Mouse (Mus musculus) large intestine, adult 2 months (tissue): Measurements from ENCODE around the gene Tpo. TPM values are rescaled to one million over a fixed set of nuclear protein-coding genes. Genes with fewer than 3 reads are reported as not detected.

Experiments
- DNase-seq: peaks from one replicate; pipeline ENCODE4 v3.0.0-alpha.2; 2012; ENCODE audit warnings: low read depth, low spot score
- WGBS: fragments of 180-500 bp; shearing (Covaris S2); methylation state at CpG from one replicate; pipeline ENCODE4 v1.1.7; 2018; 5-methylcytosine and 5-hydroxymethylcytosine counted together
- polyA plus RNA-seq: library from polyadenylated mRNA; depleted of rRNA; stranded (reverse); fragments of >200 nt; gene quantifications from 2 replicates; pipeline ENCODE4 v1.2.3, GENCODE M21; 2012; rRNA removed

Gene Tpo
- polyA plus RNA-seq, 1 experiment = 0.06 TPM

DNA sequence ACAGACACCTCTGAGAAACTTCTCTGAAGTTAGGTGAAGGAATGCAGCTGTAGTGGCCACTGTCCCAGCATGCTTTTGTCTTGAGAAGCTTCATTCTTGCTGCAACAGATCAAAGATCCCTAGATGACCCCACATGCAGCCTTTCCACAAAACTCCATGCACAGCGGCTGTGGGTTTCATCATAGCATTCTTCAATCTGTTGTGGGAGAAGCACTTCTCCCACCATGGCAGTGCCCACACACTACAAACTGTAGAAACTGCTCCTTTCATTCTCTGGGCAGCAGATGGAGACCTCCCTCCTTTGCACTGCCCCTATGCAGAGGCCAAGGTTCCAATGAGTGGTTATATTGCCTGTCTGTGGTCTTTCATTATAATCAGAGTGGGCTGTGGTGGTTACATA, 103.3 kb downstream of the Tpo start:
- no peak for DNase-seq
- 82% methylated on average over 1 of the region's 1 CpGs for WGBS

DNA sequence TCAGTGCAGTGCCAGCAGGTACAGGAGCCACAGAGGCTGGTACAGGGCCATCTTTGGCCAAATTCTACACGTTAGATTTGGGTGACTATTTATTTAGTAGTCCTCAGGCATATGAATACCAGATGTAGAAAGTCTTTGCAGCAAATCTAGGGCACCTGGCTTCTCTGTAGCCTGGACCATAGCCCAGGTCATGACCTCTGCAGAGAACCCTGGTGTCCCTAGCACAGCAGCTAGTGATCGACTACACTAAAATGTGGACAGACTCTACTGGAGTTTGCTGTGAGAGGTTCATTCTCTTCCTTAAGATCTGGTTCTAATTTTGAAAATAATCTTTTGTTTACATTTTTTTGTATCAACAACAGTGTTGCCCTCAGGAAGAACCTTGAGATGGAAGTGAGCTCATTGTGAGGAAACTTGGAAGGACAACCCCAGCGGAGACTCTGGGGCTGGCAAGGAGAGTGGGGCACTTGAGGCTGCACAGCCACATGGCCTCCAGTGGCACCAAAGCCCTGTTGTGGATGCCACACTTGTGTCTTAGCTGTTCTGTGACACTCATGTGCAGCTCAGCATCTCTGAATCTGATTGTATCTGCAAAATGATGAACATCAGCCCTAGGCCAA, 104.6 kb downstream of the Tpo start:
- no peak for DNase-seq
- whole genome bisulfite sequencing = 64% methylated on average over 3 of the region's 3 CpGs

- 53% methylated on average over 2 of the region's 2 CpGs for WGBS
- no peak for DNase-seq
Measured at GRCm38 (mm10) chr12:30024264-30024825, 108.1 kb downstream of the Tpo start.

GRCm38 (mm10) chr12:30023491-30023890, 108.9 kb downstream of the Tpo start:
- 11% methylated on average over 3 of the region's 3 CpGs for WGBS
- DNase-seq = no peak

DNA sequence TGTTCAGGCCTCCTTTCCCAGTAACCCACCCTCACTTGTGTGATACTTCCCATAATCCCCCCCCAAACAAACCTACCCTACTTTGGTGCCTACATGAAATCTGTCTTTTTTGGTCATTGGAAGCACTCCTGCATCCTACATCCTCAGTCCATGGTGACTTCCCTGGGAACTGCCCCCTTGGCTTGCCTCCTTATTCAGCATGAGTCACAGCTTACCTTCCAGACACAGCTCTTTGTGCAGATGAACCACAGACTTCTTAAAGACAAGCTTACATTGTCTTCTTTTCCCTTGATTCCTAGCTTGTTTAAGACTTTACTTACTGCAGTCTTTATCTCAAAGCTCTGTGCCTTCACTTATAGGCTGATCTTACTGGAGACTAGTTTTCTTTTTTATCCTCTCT, 112.0 kb downstream of the Tpo start:
- DNase-seq = no peak

DNA sequence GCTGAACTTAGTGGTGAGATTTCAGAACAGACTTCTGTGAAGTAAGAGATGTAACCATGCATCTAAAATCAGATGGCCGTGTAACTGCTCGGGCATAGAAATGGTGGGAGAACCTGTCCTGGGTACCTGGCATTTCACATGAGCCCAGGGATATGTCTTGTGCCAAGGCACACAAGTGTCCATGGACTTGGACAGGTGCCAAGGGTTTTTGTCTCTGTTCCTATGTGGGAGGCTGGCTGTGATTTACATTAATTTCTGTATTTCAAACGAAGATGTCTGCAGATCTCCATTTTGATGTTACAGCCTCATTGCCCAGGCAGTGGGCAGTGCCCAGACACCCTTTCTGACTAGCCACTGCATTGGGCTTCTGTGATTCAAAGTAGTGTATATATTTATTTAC, 115.3 kb downstream of the Tpo start:
- no peak for DNase-seq
- 69% methylated on average over 3 of the region's 3 CpGs for WGBS

DNA sequence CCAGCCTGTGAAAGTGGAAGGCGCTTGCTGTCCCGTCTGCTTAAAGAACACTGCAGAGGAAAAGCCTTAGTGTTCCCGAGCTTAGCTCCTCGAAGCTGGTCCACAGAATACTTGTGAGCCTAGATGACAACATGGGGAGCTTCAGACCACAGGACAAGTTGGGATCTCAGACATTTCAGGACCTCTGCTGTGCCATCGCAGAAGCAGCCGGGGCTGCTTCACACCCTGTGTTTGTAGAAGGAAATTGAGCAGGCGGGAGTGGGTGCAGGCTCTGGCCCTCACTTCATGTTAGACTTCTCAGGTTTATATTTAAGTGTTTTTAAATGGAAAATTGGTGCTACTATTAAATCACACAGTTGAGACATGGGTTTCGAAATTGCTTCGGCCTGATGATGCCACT, 116.9 kb downstream of the Tpo start:
- WGBS = 84% methylated on average over 9 of the region's 9 CpGs
- no peak for DNase-seq

DNA sequence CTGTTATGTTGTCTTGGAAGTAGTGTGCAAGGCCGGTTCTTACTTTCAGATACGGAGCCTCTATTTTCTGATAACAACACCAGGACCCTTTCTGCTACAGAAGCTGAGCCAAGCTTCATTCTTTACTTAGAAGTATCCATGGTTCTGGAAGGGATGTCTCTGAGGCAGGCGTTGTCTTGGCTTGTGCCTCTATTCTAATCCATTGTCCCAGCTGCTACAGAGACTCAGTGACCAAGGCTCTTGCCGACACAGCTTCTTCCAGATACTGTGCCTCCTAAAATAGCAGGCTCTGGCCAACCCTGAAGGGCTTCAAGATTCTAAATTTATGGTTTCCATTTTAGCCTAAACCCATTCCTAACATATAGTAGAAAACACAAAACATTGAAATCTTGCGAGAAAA, 123.7 kb downstream of the Tpo start:
- no peak for DNase-seq
- 82% methylated on average over 5 of the region's 5 CpGs for WGBS

DNA sequence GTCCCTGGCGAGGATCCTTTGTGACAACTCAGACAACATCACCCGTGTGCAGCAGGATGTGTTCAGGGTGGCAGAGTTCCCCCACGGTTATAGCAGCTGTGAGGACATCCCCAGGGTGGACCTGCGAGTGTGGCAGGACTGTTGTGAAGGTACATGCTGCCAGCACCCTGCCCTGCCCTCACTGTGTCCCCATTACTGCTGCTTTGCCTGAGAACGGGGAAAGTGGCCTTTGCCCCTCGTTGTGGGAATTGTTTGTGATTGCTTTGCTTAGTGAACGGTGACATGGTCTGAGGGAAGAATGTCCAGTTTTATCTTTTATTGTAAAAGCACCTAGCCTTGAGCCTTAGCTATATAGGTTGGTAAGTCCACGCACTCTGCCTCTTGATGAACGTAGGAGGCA, 125.8 kb downstream of the Tpo start:
- WGBS = 43% methylated on average over 9 of the region's 9 CpGs
- no peak for DNase-seq

Other genes starting within 250 kb of the Tpo start
- gene Pxdn, start 195.0 kb downstream of the Tpo start, polyA plus RNA-seq = 9.4 and 20.1 TPM in 2 replicates
- gene Sntg2, start 240.8 kb upstream of the Tpo start, polyA plus RNA-seq = 10.2 and 14.7 TPM in 2 replicates